ENCODE assay signal across 8 mouse cellular contexts in genomic region chr13:110967626-110968506, GRCm38 (mm10).
DNase-seq lines count a peak whose midpoint lies in the region; TF ChIP-seq lines count a peak whose summit lies in the region.

No protein-coding gene starts in this region.

- no peaks in the 10 kb centered on the region for H3K36me3 ChIP-seq in spleen, adult 2 months (ENCODE audit: control insufficient read depth, insufficient read depth, low read length)

- TF ChIP-seq POLR2A in spleen, adult 2 months (IDR thresholded peaks at IDR 0.05; ENCODE audit: low read depth, low read length), result no peak
- TF ChIP-seq POLR2A in cortical plate, adult 2 months (IDR thresholded peaks at IDR 0.05; ENCODE audit: extremely low read depth, insufficient read depth, low read length), result no peak

- no peak overlapping the region for H3K27ac ChIP-seq in spleen, adult 2 months (ENCODE audit: insufficient read depth, low read length)
- peak overlapping the region; percentile 66; the same call in 1 of the 2 replicates for H3K27ac ChIP-seq in cortical plate, adult 2 months (ENCODE audit: insufficient read depth, low read length)

- H3K4me3 ChIP-seq in spleen, adult 2 months (ENCODE audit: extremely low read depth, insufficient read depth, insufficient read length), result no peak overlapping the region
- H3K4me3 ChIP-seq in cortical plate, adult 2 months (ENCODE audit: insufficient read depth, low read length), result no peak overlapping the region

- intact Hi-C loops in gastrocnemius, postnatal 14 days (cut with DNase I; ENCODE audit: low total_unique reads), result loop anchor here (5.0 to 10.0 kb wide), 3 partner anchors 274 to 576 kb away; no protein-coding TSS in a partner anchor

- 49% methylated on average over 5 of the region's 5 CpGs for WGBS in spleen, adult 2 months

- H3K4me1 ChIP-seq in spleen, adult 2 months (ENCODE audit: control insufficient read depth, insufficient read depth, insufficient read length), result no peaks in the 10 kb centered on the region
- H3K4me1 ChIP-seq in cortical plate, adult 2 months (ENCODE audit: control insufficient read depth, insufficient read depth, low read length), result peaks cover 4% of the 10 kb centered on the region

- peak; percentile 18; the same call in 1 of the 2 replicates for TF ChIP-seq CTCF in spleen, adult 2 months (IDR thresholded peaks at IDR 0.05; ENCODE audit: extremely low read depth, insufficient read depth, insufficient read length, insufficient replicate concordance)
- TF ChIP-seq CTCF in cortical plate, adult 2 months (IDR thresholded peaks at IDR 0.05; ENCODE audit: extremely low read depth, insufficient read depth, low read length), result peak; percentile 77

- DNase-seq in spleen, adult 2 months (ENCODE audit: low read depth in 1 of 2, low spot score in 2 of 2), result peak; percentile 13 to 25
- no peak for DNase-seq in spleen, adult 12 weeks (ENCODE audit: low spot score)
- peak; percentile 58 for DNase-seq in gastrocnemius, postnatal 14 days
- peak; percentile 69 for DNase-seq in hindlimb bud, embryonic 11.5 days (ENCODE audit: extremely low spot score, low read depth, low spot score)
- peak; percentile 82 for DNase-seq in left cerebral cortex, adult 11 months (ENCODE audit: low spot score)
- peak; percentile 76 for DNase-seq in lung, postnatal 14 days
- DNase-seq in retina, adult 2 months (ENCODE audit: low read depth, low spot score), result peak; percentile 47

- no peaks in the 10 kb centered on the region for H3K27me3 ChIP-seq in spleen, adult 2 months (ENCODE audit: control insufficient read depth, insufficient read depth, low read length)
